Mouse (Mus musculus): ENCODE data around the gene Ndufa8. TPM values are rescaled to one million over a fixed set of nuclear protein-coding genes. Genes with fewer than 3 reads are reported as not detected.

Ndufa8 gene
- polyA plus RNA-seq, 1 experiment, result 218 TPM

DNA sequence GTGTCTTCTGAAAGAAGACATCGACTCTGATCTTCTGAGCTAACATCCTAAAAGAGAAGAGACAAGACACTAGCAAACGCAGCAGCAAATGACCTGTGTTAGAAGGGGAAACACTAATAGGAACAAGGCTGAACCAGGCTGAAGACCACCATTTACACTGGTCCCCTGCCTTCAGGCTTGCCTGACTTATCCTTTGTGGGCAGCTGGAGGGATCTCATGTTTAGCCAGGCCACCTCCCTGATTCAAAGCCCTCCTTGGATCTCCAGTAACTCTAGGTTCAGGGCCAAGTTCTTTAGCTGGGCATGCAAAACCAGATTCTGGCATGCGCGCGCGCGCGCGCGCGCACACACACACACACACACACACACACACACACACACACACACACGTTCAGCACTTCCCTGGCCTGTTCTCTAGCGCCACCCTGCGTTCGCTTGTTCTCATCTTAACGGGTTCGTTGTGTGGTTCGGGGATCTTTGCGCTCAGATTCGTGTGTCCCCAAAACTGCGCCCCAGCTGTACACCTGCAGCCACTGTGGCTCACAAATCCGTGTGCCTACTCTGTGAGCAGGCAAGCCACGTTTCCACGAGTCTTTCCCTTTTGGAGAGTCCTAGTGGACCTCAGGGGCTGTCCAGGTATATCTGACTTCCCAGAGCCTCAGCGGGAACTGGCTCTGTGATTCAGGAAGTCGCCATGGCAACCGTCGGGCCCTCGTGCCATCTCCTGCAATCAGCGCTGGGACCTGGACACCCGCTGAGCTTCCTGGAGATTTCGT is 27.6 kb downstream of the Ndufa8 start:
- Histone ChIP-seq H3K4me1 (ENCODE audit: control insufficient read depth, insufficient read depth, low read length) (peaks cover 2% of the 10 kb centered on the region; the same call in 1 of the 2 replicates), H3K4me3 (ENCODE audit: insufficient read depth, low read length) (peak overlapping the region; percentile 22), H3K27ac (ENCODE audit: insufficient read depth, low read length) (no peak overlapping the region)
- TF ChIP-seq POLR2A (IDR thresholded peaks at IDR 0.05; ENCODE audit: extremely low read depth, insufficient read depth, low read length) (no peak), CTCF (IDR thresholded peaks at IDR 0.05; ENCODE audit: extremely low read depth, insufficient read depth, low read length) (peak; percentile 76)

DNA sequence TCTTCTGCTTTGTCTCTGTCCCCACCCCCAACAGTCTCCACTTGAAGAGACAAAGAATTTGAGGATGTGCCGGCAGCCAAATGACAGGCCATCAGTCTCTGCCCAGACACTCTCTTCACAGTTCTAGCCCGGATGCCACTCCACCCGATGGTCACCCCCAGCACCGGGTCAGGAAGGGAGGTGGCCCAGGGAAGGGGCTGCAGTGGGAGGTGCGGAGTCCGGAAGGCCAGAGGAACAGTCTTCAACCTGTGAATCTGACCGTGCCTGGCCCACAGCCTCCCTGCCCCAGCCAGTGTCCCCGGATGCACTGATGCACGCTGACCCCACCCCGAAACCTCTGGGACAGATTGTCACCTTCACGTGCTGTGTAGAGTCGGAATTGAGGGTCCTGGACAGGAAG is 36.2 kb downstream of the Ndufa8 start:
- no peak overlapping the region for H3K27ac ChIP-seq (ENCODE audit: insufficient read depth, low read length)
- TF ChIP-seq CTCF (IDR thresholded peaks at IDR 0.05; ENCODE audit: extremely low read depth, insufficient read depth, low read length) (no peak), POLR2A (IDR thresholded peaks at IDR 0.05; ENCODE audit: extremely low read depth, insufficient read depth, low read length) (no peak)
- peaks cover 3% of the 10 kb centered on the region; the same call in 1 of the 2 replicates for H3K4me1 ChIP-seq (ENCODE audit: control insufficient read depth, insufficient read depth, low read length)
- no peak overlapping the region for H3K4me3 ChIP-seq (ENCODE audit: insufficient read depth, low read length)

- Histone ChIP-seq H3K4me1 (ENCODE audit: control insufficient read depth, insufficient read depth, low read length) (peaks cover 3% of the 10 kb centered on the region; the same call in 1 of the 2 replicates), H3K4me3 (ENCODE audit: insufficient read depth, low read length) (peak overlapping the region; percentile 37), H3K27ac (ENCODE audit: insufficient read depth, low read length) (no peak overlapping the region)
- TF ChIP-seq POLR2A (IDR thresholded peaks at IDR 0.05; ENCODE audit: extremely low read depth, insufficient read depth, low read length) (no peak), CTCF (IDR thresholded peaks at IDR 0.05; ENCODE audit: extremely low read depth, insufficient read depth, low read length) (no peak)
Observed at GRCm38 (mm10) chr2:36011331-36011825, 37.8 kb downstream of the Ndufa8 start.

DNA sequence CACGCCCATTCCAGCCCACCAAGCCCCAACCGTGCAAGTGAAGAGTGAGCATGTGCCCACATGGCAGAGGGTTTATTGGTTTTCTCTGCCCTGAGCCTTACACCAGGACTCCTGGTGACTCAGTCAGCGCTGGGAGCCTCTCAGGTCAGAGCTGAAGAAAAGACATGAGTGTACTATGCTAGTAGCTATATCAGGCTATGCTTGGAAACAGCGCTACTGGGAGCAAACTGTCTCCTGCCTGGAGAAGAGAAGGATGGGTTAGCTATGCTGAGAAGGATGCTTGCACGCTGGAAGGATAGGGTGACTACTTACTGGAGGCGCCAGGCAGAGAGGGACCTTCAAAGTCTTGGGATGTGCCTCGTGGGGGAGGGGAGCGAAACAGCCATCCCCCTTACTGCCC is 38.6 kb downstream of the Ndufa8 start:
- Histone ChIP-seq H3K27ac (ENCODE audit: insufficient read depth, low read length) (no peak overlapping the region), H3K4me3 (ENCODE audit: insufficient read depth, low read length) (no peak overlapping the region), H3K4me1 (ENCODE audit: control insufficient read depth, insufficient read depth, low read length) (peaks cover 3% of the 10 kb centered on the region; the same call in 1 of the 2 replicates)
- TF ChIP-seq POLR2A (IDR thresholded peaks at IDR 0.05; ENCODE audit: extremely low read depth, insufficient read depth, low read length) (no peak), CTCF (IDR thresholded peaks at IDR 0.05; ENCODE audit: extremely low read depth, insufficient read depth, low read length) (no peak)

GRCm38 (mm10) chr2:36009386-36009785 is 39.8 kb downstream of the Ndufa8 start:
- Histone ChIP-seq H3K4me1 (ENCODE audit: control insufficient read depth, insufficient read depth, low read length) (peaks cover 3% of the 10 kb centered on the region; the same call in 1 of the 2 replicates), H3K27ac (ENCODE audit: insufficient read depth, low read length) (no peak overlapping the region), H3K4me3 (ENCODE audit: insufficient read depth, low read length) (no peak overlapping the region)
- TF ChIP-seq CTCF (IDR thresholded peaks at IDR 0.05; ENCODE audit: extremely low read depth, insufficient read depth, low read length) (peak; percentile 79), POLR2A (IDR thresholded peaks at IDR 0.05; ENCODE audit: extremely low read depth, insufficient read depth, low read length) (no peak)

DNA sequence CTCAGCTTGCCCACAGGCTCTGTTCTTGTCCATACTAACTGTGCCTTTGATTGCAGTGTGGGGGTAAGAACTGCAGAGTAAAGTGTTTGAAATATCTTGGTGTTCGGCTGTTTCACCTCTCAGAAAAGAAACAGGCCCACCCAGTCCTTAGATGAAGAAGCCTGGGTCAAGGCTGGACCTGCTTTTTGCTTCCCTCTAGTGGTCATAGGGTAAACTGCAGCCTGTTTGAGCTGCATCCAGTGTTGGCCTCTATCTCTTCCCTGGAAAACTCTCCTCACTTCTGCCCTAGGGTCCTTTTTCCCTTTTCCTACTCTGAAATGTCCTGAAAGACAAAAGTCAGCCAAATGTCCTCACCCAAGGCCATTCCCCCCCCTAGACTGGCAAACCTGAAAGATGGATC is 41.1 kb downstream of the Ndufa8 start:
- peaks cover 3% of the 10 kb centered on the region; the same call in 1 of the 2 replicates for H3K4me1 ChIP-seq (ENCODE audit: control insufficient read depth, insufficient read depth, low read length)
- H3K27ac ChIP-seq (ENCODE audit: insufficient read depth, low read length), result no peak overlapping the region
- no peak overlapping the region for H3K4me3 ChIP-seq (ENCODE audit: insufficient read depth, low read length)
- no peak for TF ChIP-seq POLR2A (IDR thresholded peaks at IDR 0.05; ENCODE audit: extremely low read depth, insufficient read depth, low read length)
- peak; percentile 86 for TF ChIP-seq CTCF (IDR thresholded peaks at IDR 0.05; ENCODE audit: extremely low read depth, insufficient read depth, low read length)

DNA sequence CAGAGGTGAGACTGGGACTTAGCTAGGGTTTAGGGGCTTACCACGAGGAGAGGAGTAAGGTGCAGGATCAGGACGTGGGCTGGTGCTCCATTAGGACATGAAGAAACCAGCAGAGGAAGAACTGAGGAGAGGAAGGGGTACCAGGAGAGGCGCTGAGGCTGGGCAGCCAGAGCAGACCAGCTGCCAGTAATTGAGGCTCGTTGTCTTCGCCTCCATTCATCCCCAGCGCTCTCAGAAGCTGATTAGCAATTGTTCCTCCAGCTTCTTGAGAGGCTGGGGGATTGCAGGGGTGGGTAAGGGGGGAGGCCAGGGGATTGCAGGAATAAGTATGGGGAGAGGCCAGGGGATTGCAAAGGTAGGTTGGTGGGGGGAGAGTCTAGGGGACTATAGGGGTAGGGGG is 47.0 kb downstream of the Ndufa8 start:
- Histone ChIP-seq H3K4me3 (ENCODE audit: insufficient read depth, low read length) (no peak overlapping the region), H3K27ac (ENCODE audit: insufficient read depth, low read length) (no peak overlapping the region), H3K4me1 (ENCODE audit: control insufficient read depth, insufficient read depth, low read length) (no peaks in the 10 kb centered on the region)
- TF ChIP-seq POLR2A (IDR thresholded peaks at IDR 0.05; ENCODE audit: extremely low read depth, insufficient read depth, low read length) (no peak), CTCF (IDR thresholded peaks at IDR 0.05; ENCODE audit: extremely low read depth, insufficient read depth, low read length) (no peak)

DNA sequence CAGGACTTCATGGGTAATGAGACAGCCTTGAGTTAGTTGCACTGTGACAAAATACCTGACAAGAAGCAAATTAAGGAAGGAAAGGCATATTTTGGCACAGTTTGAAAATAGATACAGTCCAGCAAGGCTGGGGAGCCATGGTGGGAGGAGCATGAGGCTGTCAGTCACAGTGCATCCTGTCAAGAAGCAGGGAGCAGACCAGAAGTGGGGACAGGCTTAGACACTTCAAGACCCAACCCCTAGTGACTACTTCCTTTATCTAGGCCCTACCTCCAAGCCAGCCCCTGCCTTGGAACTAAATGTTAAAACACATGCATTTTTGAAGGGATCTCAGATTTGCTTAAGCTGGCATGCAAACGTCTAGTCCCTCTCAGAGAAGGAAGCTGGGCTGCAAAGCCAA is 48.8 kb downstream of the Ndufa8 start:
- no peak for TF ChIP-seq CTCF (IDR thresholded peaks at IDR 0.05; ENCODE audit: extremely low read depth, insufficient read depth, low read length)
- no peak for TF ChIP-seq POLR2A (IDR thresholded peaks at IDR 0.05; ENCODE audit: extremely low read depth, insufficient read depth, low read length)
- Histone ChIP-seq H3K27ac (ENCODE audit: insufficient read depth, low read length) (no peak overlapping the region), H3K4me1 (ENCODE audit: control insufficient read depth, insufficient read depth, low read length) (no peaks in the 10 kb centered on the region), H3K4me3 (ENCODE audit: insufficient read depth, low read length) (no peak overlapping the region)

DNA sequence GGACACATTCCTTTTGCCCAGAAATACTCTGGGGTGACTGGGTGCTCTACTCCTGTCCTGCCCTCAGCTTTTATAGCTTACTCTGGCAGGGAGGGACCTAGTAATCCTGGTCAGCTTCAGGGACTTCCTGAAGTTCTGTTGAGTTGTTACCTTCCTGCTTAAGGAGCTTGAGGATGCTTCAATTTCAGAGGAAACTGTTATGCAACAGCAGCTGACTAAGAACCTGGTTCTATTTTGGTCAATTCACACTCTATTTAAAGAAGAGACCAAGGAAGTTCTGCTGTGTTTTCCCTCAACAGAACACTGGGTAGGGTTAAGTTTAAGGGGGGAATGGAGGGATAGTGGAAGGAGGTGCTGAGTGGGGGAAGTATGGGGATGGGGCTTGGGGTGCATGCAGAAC is 50.0 kb downstream of the Ndufa8 start:
- Histone ChIP-seq H3K27ac (ENCODE audit: insufficient read depth, low read length) (no peak overlapping the region), H3K4me3 (ENCODE audit: insufficient read depth, low read length) (no peak overlapping the region), H3K4me1 (ENCODE audit: control insufficient read depth, insufficient read depth, low read length) (no peaks in the 10 kb centered on the region)
- no peak for TF ChIP-seq POLR2A (IDR thresholded peaks at IDR 0.05; ENCODE audit: extremely low read depth, insufficient read depth, low read length)
- TF ChIP-seq CTCF (IDR thresholded peaks at IDR 0.05; ENCODE audit: extremely low read depth, insufficient read depth, low read length), result no peak

GRCm38 (mm10) chr2:35998416-35998815 is 50.8 kb downstream of the Ndufa8 start:
- TF ChIP-seq CTCF (IDR thresholded peaks at IDR 0.05; ENCODE audit: extremely low read depth, insufficient read depth, low read length) (no peak), POLR2A (IDR thresholded peaks at IDR 0.05; ENCODE audit: extremely low read depth, insufficient read depth, low read length) (no peak)
- Histone ChIP-seq H3K4me3 (ENCODE audit: insufficient read depth, low read length) (no peak overlapping the region), H3K4me1 (ENCODE audit: control insufficient read depth, insufficient read depth, low read length) (no peaks in the 10 kb centered on the region), H3K27ac (ENCODE audit: insufficient read depth, low read length) (no peak overlapping the region)

Data from cortical plate, adult 2 months (tissue).